Mouse (Mus musculus) ovary, postnatal 14 days (tissue): ENCODE data around the gene Map4k2.

ENCODE experiments used
- DNase-seq: peaks from one replicate; pipeline ENCODE4 v3.0.0; 2022; ENCODE audit warnings: low spot score

Gene Map4k2

DNA sequence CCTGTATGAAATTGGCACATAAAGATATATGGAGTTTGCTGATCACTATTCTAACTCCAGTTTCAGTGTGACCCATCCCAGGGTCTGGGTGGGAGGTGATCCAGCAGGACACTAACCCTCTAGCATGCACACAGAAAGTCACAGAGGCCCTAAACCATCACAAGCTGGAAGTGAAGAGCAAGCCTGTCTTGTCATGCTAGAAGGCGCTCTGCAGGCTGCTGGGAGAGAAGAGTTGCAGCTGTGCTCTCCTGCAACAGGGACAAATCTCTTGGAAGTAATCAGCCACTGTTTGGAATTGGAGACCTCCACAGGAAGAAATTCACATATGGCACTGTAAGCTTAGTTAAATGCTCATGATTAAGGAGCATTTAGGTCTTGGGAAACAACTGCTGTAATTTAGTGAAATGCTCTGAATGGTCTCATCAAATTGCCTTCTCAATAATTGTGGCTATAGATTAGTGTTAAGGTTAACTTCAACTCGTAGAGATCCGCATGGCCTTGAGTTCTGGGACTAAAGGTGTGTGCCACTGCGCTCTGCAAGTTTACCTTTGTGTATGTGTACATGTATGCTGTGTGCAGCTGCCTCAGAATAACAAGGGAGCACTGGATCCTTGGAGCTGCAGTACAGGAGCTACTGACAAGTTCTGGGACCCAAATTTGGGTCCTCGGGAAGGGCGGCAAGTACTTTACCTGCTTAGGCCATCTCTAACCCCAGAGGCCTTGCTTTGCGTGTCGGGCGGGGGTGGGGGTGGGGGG, 39.7 kb downstream of the Map4k2 start:
- no peak for DNase-seq

DNA sequence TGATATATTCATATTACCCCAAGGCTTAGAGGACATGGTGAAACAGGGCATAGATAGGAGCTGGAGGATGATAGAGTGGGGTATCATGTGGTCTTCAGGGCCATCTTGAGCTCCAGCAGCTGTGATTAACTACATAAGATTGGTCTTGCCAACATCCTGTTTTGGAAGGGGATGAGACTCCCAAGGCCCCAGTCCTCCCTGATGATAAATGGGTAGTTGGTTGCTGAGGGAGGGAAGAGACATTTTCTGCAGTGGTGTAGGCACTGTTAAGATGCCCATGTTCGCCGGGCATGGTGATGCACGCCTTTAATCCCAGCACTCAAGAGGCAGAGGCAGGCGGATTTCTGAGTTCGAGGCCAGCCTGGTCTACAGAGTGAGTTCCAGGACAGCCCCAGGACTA, 40.3 kb downstream of the Map4k2 start:
- no peak for DNase-seq

DNA sequence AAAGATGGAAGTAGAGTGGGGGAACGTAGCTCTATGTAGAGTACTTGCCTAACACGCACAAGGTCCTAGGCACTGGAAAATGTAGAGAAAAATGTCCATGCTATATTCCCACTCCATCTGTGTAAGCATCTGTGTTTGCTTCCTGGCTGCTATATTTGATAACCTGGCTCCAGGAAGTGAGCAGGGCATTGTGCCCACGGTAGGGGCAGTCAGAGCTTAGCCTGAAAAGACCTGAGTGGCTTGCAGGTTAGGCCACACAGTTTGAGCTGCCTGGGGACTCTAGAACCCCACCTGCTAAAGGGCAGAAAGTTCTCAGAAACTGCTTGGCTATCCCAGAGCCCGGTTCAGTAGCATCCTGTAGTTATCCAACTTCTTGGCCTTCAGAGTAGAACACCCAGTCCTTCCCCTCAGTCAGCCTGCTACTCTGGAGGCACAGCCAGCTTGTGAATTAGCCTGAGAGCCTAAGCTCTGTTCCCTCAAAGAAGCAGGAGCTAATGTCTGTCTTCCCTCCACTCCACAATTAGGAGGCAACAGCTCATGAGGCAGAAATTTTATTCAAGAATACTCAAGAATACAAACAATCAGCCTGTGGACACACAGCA, 41.5 kb downstream of the Map4k2 start:
- no peak for DNase-seq

DNA sequence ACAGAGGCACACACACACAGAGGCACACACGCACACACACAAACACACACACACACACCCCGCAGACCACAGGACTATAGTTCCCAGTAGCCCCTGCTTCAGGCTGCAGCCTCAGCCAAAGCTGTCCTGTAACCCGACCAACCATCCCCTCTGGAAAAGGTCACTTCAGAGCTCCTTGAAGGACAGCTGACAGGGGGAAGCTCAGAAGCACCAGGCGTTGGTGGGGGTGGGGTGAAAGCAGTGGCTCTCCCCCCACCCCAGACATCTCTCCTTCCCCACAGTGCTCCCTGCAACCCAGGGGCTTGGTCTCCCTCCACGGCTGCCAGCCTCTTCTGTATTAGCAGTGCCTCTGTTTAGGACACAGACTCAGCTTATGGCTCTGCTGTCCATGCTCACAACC, 42.5 kb downstream of the Map4k2 start:
- no peak for DNase-seq

DNA sequence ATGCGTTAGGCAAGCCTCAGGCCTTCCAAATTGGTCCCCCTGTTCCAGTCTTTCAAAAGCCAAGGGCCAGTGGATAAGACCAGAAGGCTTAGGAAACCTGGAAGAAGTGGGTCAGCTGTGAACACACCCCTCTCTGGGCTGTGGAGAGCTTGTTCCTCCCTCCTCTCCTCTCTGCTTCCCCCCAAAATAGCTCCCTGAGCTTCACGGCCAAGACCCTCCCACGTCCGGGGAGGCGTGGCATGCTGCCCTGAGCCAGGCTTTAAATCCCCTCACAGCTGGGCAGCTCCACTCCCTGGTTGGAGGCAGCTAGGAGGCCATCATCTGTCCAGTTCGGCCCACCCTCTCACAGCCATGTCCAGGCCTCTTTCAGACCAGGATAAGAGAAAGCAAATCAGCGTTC, 43.2 kb downstream of the Map4k2 start, which contains the start of gene Pygm:
TSS of gene Pygm (plus strand) at position 272 of the 400 bp plus-strand sequence.
- DNase-seq: peak; percentile 68

DNA sequence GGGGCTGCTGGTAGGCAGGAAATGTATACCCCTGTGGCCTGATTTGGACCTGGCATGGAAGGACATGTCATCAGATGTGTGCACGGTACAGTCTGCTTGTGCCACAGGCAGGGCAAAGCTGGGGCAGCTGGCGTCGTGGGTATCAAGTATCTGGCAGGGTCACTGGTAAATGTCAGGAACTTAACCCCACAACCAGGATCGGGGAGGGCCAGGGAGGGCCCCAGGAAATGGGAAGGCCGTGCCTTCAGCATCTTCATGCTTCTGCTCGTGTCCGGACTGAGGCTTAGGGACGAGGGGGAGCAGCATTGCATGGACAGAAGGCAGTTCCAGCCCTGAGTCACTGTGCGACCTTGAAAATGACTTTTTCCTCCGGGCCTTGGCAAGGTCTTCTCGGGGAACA, 44.0 kb downstream of the Map4k2 start:
- no peak for DNase-seq

DNA sequence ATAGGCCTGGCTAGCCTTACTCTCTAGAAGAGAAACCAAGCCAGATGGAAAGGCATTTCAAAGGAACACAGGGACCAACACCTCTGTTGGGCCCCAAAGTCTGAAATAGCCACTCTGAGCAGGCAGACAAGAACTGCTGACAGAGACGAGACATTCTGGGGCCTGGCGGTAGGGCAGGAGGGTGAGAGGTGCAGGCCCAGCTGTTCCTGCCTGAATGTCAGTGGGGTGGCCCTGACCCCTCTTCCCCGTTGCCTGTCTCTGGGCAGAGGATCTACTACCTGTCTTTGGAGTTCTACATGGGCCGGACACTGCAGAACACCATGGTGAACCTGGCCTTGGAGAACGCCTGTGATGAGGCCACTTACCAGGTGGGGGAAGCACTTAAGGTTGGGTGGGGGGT, 44.5 kb downstream of the Map4k2 start:
- DNase-seq: no peak

DNA sequence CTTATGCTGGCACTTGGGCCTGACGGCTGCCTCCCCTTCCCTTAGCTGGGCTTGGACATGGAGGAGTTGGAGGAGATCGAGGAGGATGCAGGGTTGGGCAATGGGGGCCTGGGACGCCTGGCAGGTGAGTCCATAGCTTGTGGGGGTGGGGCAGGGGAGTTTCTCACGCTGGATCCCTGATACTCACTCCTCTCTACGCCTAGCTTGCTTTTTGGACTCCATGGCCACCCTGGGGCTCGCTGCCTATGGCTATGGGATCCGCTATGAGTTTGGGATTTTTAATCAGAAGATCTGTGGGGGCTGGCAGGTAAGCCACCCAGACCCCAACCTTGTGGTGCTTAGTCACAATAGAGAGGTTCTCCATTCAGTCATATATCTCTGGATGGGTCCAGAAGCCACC, 44.9 kb downstream of the Map4k2 start:
- DNase-seq: no peak

DNA sequence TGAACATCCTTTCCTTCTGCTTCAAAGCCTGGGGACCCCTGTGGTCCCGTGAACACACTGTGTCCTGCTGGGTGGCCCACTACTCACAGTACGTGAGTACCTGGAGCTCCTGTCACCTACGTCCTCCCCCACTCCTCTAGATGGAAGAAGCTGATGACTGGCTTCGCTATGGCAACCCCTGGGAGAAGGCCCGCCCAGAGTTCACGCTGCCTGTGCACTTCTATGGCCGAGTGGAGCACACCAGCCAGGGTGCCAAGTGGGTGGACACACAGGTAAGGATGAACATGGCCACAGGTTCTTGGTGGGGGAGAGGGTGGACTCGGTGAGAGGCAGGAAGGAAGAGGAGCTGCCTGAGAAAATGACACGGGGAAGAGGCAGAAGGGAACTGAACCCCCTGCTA, 45.3 kb downstream of the Map4k2 start:
- no peak for DNase-seq

DNA sequence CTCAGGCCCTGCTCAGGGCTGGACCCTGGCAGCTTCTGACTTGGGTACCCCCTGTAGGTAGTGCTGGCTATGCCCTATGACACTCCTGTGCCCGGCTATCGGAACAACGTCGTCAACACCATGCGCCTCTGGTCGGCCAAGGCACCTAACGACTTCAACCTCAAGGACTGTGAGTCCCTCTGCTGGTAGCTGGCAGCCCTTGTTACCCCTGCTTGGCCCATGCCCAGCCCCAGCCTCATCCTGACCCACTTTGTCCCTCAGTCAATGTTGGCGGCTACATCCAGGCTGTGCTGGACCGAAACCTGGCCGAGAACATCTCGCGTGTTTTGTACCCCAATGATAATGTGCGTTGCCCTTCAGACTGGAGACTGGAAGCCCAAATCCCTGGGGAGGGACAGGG, 47.1 kb downstream of the Map4k2 start:
- DNase-seq: no peak

DNA sequence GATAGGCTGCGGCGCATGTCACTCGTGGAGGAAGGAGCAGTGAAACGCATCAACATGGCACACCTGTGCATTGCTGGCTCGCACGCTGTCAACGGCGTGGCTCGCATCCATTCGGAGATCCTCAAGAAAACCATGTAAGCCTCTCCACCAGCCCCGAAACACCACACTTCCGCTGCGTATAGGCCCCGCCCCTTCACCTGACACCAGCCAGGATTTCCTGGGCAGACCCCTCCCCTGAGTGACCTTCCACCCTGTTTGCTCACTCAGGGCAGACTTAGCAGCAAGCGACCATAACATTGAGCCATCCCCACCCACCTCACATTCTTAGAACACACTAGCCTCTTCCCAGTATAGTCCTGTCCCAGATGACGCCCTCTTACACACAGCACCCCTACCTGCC, 48.9 kb downstream of the Map4k2 start:
- DNase-seq: no peak

DNA sequence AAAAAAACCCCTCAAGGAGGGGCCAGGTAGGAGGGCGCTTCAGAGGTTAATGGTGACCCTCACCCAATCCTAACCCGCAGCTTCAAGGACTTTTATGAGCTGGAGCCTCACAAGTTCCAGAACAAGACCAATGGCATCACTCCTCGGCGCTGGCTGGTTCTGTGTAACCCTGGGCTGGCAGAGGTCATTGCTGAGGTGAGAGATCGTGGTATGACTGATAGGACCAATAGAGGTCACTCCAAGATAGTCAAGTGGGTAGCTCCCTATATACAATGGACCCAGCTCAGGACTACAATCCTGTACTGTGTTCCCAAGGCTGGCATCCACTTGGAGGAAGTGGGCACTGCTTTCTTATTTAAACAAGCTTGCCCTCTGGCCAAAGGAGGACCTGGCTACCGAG, 49.3 kb downstream of the Map4k2 start:
- no peak for DNase-seq

DNA sequence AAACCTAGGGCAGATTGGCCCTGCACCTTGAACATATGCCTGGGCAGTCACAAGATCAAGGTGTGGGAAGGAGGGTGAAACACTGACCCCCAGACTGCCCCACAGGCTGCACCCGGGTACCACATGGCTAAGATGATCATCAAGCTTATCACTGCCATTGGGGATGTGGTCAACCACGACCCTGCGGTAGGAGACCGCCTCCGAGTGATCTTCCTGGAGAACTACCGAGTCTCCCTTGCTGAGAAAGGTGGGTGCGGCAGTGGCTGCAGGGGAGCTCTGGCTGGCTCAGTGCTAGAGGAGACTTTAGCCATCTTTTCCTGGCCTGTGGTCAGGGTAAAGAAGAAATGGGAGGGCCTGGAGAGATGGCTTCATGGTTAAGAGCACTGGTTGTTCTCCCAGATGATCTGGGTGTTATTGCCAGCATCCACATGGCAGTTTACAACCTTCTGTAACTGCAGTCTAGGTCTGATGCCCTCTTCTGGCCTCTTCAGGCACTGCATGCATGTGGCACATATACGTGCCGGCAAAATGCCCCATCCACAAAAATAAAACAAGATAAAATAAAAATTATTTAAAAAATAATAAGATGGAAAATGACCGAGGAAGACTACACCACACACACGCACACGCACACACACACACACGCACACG, 51.9 kb downstream of the Map4k2 start:
- no peak for DNase-seq

DNA sequence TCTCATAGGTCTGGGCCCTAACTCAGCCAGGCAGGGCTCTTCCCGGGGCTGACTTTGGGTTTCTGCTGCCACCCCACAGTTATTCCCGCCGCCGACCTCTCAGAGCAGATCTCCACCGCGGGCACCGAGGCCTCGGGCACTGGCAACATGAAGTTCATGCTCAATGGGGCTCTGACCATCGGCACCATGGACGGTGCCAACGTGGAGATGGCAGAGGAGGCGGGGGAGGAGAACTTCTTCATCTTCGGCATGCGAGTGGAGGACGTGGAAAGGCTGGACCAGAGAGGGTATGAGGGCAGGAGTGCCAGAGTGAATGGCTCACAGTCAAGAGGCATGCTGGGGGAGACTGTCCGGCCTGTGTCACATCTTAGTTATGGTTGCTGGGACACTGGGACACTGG, 52.7 kb downstream of the Map4k2 start:
- DNase-seq: no peak

DNA sequence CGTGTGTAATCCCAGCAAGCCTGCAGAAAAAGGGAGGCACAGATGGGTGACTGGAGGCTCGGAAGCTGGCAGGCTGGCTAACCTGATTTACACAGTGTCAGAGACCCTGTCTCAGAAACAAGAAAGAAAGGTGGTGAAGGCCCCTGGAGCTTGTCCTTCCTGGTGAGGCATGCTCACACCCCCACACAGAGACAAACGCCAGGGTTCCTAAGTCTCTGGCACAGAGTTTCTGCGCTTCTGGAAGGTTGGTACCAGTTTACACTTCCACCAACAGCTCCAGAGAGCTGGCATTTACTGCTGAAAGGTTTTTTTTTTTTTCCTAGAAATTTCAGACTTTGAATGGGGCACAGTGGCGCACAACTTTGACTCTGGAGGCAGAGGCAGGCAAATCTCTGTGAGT, 55.3 kb downstream of the Map4k2 start:
- DNase-seq: no peak

DNA sequence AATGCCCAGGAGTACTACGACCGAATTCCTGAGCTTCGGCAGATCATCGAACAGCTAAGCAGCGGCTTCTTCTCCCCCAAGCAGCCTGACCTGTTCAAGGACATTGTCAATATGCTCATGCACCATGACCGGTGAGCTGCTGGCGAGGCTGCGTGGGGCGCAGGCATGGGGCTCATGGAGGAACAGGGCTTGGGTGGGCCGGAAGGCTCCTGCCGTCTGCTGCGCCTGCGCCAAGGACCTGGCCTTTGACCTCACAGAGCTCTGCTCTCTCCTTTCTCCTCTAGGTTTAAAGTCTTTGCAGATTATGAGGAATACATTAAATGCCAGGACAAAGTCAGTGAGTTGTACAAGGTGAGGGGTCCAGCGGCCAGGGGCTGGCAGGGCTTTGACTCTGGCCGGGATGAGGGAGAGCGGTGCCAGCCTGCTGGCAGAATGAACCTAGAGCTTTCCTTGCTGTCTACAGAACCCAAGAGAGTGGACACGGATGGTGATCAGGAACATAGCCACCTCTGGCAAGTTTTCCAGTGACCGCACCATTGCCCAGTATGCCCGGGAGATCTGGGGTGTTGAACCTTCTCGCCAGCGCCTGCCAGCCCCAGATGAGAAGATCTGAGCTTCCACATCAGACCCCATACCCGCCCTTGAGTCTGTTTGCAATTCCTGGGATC, 56.8 kb downstream of the Map4k2 start:
- DNase-seq: no peak

DNA sequence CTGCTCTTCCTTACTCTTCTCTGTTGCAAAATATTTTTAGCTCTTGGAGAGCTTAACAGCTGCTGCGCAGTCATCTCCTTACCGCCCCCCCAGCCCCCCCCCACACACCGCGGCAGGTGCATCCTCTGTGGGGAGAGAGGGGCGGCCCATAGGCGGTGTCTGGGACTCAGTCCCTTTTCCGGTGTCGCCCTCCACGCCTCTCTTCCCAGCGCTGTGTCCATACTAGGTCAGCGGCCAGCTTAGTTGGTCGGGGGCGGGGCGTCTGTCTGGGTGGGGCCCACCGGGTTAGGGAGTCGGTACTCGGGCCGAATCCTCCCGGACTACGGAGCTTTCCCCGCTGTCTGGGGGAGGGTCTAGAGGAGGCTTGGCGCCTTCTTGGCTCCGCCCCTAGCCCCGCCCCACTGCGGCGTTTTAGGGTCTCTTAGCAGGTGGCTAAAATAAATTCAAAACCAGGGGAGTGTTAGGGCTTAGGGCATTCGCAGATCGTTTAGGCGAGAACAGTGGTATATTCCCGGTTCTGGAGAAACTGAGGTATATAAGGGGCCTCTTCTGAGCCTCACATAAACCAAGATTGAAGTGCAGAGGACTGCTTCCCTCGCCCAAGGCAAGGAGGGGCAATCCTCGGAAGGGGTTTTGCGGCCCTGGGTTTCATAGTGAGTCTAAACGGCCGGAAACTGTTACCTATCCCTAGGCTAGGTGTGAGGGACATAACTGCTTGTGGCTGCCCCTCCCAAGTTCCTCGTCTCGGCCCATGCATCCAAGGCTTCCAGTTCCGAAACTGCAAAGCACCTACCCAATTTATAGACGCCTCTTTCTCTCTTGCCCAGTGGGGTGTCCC, 57.7 kb downstream of the Map4k2 start:
- DNase-seq: peak; percentile 48

DNA sequence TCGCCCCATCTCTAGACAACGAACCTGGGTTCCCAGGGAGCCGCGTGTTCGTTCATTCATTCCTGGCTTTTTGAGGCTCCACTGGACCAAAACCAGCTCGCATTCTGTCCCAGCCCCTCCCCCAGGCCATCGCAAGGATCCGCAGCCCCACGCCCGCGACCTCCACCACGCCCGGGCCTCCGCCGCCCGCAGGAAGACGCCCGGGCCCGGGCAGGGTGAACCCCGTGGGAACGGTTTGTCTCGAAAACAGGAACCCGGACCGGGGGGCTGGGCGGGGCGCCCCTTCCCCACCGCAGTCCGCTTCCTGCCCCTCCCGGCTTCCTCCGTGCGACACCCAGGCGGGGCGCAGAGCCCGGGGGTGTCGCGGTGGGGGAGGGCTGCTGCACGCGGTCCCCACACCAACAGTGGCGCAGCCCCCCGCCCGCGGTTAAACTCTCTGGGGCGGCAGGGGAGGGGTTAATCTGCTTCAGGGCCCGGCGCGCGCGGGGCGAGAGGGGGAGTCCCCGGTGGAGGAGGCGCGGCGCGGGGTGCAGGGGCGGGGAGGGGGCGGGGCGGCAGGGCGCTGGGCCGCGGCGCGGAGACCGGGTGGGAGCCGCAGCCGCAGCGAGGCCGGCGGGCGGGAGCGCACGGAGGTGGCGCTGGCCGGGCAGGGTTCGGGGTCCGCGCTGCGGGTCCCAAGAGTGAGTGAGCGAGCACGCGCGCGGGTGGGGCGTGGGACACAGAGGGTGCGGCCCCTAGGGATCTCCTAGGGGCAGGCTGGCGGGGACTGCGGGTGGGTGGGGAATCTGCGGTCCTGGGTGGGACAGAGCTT, 58.6 kb downstream of the Map4k2 start, which contains the start of gene Rasgrp2:
TSS of gene Rasgrp2 (plus strand) at position 56 of the 811 bp plus-strand sequence.
- DNase-seq: no peak

DNA sequence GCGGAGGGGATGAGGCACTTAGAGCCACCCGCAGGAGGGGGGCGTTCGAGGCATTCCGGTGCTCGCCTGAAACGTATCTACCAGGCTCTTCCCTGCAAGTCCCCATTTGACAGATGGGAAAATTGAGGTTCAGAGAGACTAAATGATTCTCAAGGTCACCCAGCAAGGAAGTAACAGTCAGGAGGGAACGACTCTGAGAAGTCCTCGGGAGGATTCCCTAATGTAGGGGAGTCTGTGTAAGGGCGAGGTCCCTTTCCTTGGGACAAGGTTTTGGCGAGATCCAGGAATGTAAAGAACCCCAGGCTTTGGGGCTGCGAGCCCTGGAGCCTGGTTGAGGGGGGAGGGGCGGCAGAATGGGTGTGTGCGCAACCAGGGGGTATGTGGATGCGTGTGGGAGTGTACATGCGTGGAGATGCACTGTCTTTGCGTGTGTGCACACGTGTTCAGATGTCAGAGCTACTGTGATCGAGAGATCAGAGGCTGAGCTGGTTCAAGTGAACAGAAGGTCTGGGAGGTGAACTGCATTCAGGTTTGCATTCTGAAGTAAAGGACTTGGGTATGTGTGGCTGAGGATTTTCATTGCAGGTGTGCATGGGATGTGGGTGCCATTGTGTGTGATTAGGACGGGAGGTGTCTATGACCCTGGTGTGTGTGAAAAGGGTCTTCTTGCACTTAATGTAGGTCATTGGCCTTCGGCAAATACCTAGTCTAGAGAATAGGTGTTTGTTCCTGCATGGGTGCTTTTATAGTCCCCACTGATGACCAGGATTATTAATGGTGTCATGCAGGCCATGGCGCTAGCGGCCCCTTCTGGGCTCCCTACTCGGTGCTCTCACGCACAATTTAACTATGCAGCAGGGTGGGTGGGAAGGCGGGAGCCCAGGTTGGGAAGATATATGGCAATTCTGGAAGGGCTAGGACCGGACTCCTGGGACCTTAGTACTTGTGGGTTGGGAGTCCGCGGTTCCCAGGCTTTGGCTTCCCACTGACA, 59.5 kb downstream of the Map4k2 start:
- no peak for DNase-seq
